Mouse (Mus musculus) lung, postnatal 14 days (tissue): ENCODE data around the gene 4921539E11Rik.
A peak's percentile ranks its signal among the peaks of the same experiment; 100 is the strongest.

ENCODE experiments used
- DNase-seq: peaks from one replicate; pipeline ENCODE4 v3.0.0; 2021

Gene 4921539E11Rik

GRCm38 (mm10) chr4:103222854-103223253 lies 67.8 kb downstream of the 4921539E11Rik start:
- no peak for DNase-seq

- no peak for DNase-seq
Observed at GRCm38 (mm10) chr4:103221789-103222188, 68.9 kb downstream of the 4921539E11Rik start.

- no peak for DNase-seq
Observed at GRCm38 (mm10) chr4:103219011-103219410, 71.7 kb downstream of the 4921539E11Rik start.

- DNase-seq, result no peak
Observed at GRCm38 (mm10) chr4:103216046-103216445, 74.6 kb downstream of the 4921539E11Rik start.

- peak; percentile 74 for DNase-seq
Observed at GRCm38 (mm10) chr4:103214925-103215820, 75.5 kb downstream of the 4921539E11Rik start, which contains the start of gene Slc35d1. Gene Slc35d1, minus strand, starts transcription at chr4:103215164.

GRCm38 (mm10) chr4:103214498-103214924 lies 76.2 kb downstream of the 4921539E11Rik start:
- peak; percentile 73 for DNase-seq

GRCm38 (mm10) chr4:103213859-103214497 lies 76.7 kb downstream of the 4921539E11Rik start:
- no peak for DNase-seq

- DNase-seq, result no peak
Observed at GRCm38 (mm10) chr4:103208553-103208952, 82.1 kb downstream of the 4921539E11Rik start.

GRCm38 (mm10) chr4:103203646-103204045 lies 87.0 kb downstream of the 4921539E11Rik start:
- DNase-seq, result no peak

- DNase-seq, result no peak
Observed at GRCm38 (mm10) chr4:103200046-103200445, 90.6 kb downstream of the 4921539E11Rik start.

GRCm38 (mm10) chr4:103199086-103199485 lies 91.6 kb downstream of the 4921539E11Rik start:
- DNase-seq, result no peak

GRCm38 (mm10) chr4:103197401-103197800 lies 93.3 kb downstream of the 4921539E11Rik start:
- DNase-seq, result no peak

- DNase-seq, result no peak
Observed at GRCm38 (mm10) chr4:103192421-103192820, 98.2 kb downstream of the 4921539E11Rik start.

- DNase-seq, result no peak
Observed at GRCm38 (mm10) chr4:103188786-103189640, 101.7 kb downstream of the 4921539E11Rik start.
